Mouse (Mus musculus) heart, postnatal 0 days (tissue): ENCODE measurements at regions not wholly inside any gene's neighbourhood (a gene's known extent, or its start where the extent isn't known, plus 50 kb on each side); places are given as distances from the start of the nearest gene placed in this dataset.

Source experiments
- ATAC-seq: fragments of 200-750 bp; cut with Nextera tagmentation; 2 replicates; pipeline ENCODE4 v1.8.0; 2017; ENCODE audit warnings: low read depth, moderate number of reproducible peaks, moderate library complexity; ENCODE audit not compliant: insufficient read depth
- DNase-seq: peaks from one replicate; pipeline ENCODE4 v3.0.0-alpha.2; 2016; ENCODE audit warnings: low spot score
- H3K27ac ChIP-seq: fragments of 300-500 bp; sonication (generic); 2 replicates; pipeline ENCODE4 v1.5.1; 2014; ENCODE audit warnings: low read depth, mild to moderate bottlenecking
- H3K27me3 ChIP-seq: fragments of 300-500 bp; sonication (generic); 2 replicates; pipeline ENCODE4 v1.6.1; 2014; ENCODE audit warnings: low read length, mixed read lengths; ENCODE audit not compliant: control insufficient read depth, insufficient read depth
- H3K36me3 ChIP-seq: fragments of 300-500 bp; sonication (generic); replicated peaks from 2 replicates; pipeline ENCODE4 v1.6.1; 2014; ENCODE audit warnings: low read length, mixed read lengths; ENCODE audit not compliant: control insufficient read depth, insufficient read depth
- H3K4me1 ChIP-seq: fragments of 300-500 bp; sonication (generic); 2 replicates; pipeline ENCODE4 v1.6.1; 2014; ENCODE audit warnings: antibody characterized with exemption; ENCODE audit not compliant: control insufficient read depth, insufficient read depth
- H3K4me2 ChIP-seq: fragments of 300-500 bp; sonication (generic); 2 replicates; pipeline ENCODE4 v1.6.1; 2014; ENCODE audit warnings: low read depth, mild to moderate bottlenecking, low read length, moderate library complexity
- H3K4me3 ChIP-seq: fragments of 300-500 bp; sonication (generic); 2 replicates; pipeline ENCODE4 v1.5.1; 2014; ENCODE audit warnings: low read depth, low read length
- H3K9ac ChIP-seq: fragments of 300-500 bp; sonication (generic); replicated peaks from 2 replicates; pipeline ENCODE4 v1.6.1; 2014; ENCODE audit warnings: low read depth, low read length, mixed read lengths
- H3K9me3 ChIP-seq: fragments of 300-500 bp; sonication (generic); replicated peaks from 2 replicates; pipeline ENCODE4 v1.6.1; 2016; ENCODE audit warnings: low read length; ENCODE audit not compliant: control insufficient read depth
- CTCF ChIP-seq: IDR thresholded peaks from 2 replicates; pipeline ENCODE4 v1.5.1; 2016; ENCODE audit warnings: antibody characterized with exemption, control low read depth, low read depth
- EP300 ChIP-seq: IDR thresholded peaks from 2 replicates; pipeline ENCODE4 v1.6.1; 2016; ENCODE audit warnings: antibody characterized with exemption, low read depth
- WGBS: fragments of 180-500 bp; shearing (Covaris S2); extraction: QIAGEN DNeasy Blood & Tissue Kit; methylation state at CpG from one replicate; pipeline ENCODE4 v1.1.7; 2014; 5-methylcytosine and 5-hydroxymethylcytosine counted together

DNA sequence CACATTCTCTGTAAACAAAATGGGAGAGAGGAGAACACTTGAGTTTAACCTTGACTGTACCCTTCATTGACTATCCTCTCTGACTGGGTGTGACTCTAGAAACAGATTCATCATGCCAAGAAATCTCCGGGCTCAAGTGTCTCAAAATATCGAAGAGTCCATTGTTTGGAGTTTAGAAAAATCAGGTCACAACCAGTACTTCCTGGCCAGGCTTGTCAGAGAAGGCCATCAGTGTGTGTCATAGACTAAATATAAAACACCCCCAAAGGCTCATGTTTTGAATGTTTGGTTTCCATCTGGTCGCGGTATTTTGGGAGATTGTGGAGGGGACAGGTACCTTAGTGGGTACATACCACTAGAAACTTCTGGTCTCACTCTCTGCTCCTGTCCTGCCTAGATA, 58.6 kb upstream of the Dapl1 start:
- Histone ChIP-seq H3K27ac (peak overlapping the region; percentile 46), H3K4me3 (no peak overlapping the region), H3K9me3 (no peaks in the 10 kb centered on the region), H3K9ac (no peak overlapping the region), H3K36me3 (no peaks in the 10 kb centered on the region), H3K4me2 (no peak overlapping the region), H3K4me1 (no peaks in the 10 kb centered on the region), H3K27me3 (no peaks in the 10 kb centered on the region)
- WGBS: 61% methylated on average over 4 of the region's 4 CpGs
- DNase-seq (peak; percentile 12), ATAC-seq (0 out of 2 replicates have a peak, but pooled peaks have one; percentile 33)
- no peak for TF ChIP-seq EP300
- no peak for TF ChIP-seq CTCF

- DNase-seq: no peak
- Histone ChIP-seq H3K9ac (no peak overlapping the region), H3K4me1 (no peaks in the 10 kb centered on the region), H3K27ac (peak overlapping the region; percentile 31; the same call in 1 of the 2 replicates), H3K27me3 (no peaks in the 10 kb centered on the region), H3K9me3 (no peaks in the 10 kb centered on the region), H3K4me3 (no peak overlapping the region), H3K4me2 (no peak overlapping the region), H3K36me3 (no peaks in the 10 kb centered on the region)
- no peak for TF ChIP-seq CTCF
- no peak for TF ChIP-seq EP300
- ATAC-seq: no peak; the same call in 1 of the 2 replicates
- 73% methylated on average over 5 of the region's 5 CpGs for WGBS
These were observed 53.0 kb upstream of the Dapl1 start for GRCm38 (mm10) chr2:59431466-59431865.

GRCm38 (mm10) chr2:59431867-59432266, 52.6 kb upstream of the Dapl1 start:
- WGBS: 55% methylated on average over 7 of the region's 7 CpGs
- TF ChIP-seq CTCF (no peak), EP300 (peak; percentile 96)
- no peak overlapping the region for H3K9ac ChIP-seq
- H3K4me1 ChIP-seq: no peaks in the 10 kb centered on the region
- no peaks in the 10 kb centered on the region for H3K36me3 ChIP-seq
- DNase-seq: peak; percentile 66
- H3K9me3 ChIP-seq: no peaks in the 10 kb centered on the region
- H3K4me2 ChIP-seq: no peak overlapping the region
- ATAC-seq: peak; percentile 84
- no peak overlapping the region for H3K4me3 ChIP-seq
- H3K27me3 ChIP-seq: no peaks in the 10 kb centered on the region
- peak overlapping the region; percentile 36 for H3K27ac ChIP-seq
